Mouse (Mus musculus) adrenal gland, adult 2 months (tissue): Measurements from ENCODE around the gene Mlh3. TPM values are rescaled to one million over a fixed set of nuclear protein-coding genes. Genes with fewer than 3 reads are reported as not detected.

ENCODE experiments used
- DNase-seq: peaks from one replicate; pipeline ENCODE4 v3.0.0; 2021
- microRNA-seq, 2 experiments: library from miRNA; unstranded; fragments of <30 nt; microRNA quantifications; one replicate each; pipeline ENCODE4 v1.2.0; 2021
- polyA plus RNA-seq: library from polyadenylated mRNA; depleted of rRNA; stranded (reverse); fragments of >200 nt; gene quantifications from 2 replicates; pipeline ENCODE4 v1.2.3, GENCODE M21; 2012; rRNA removed
- total RNA-seq, 2 experiments: library from RNA; stranded (reverse); gene quantifications; 2 replicates each; pipeline ENCODE4 v1.2.3; 2021

Mlh3 gene
- total and polyA plus RNA-seq, 3 experiments = 2.2 to 15.9 (median 7.8) TPM

DNA sequence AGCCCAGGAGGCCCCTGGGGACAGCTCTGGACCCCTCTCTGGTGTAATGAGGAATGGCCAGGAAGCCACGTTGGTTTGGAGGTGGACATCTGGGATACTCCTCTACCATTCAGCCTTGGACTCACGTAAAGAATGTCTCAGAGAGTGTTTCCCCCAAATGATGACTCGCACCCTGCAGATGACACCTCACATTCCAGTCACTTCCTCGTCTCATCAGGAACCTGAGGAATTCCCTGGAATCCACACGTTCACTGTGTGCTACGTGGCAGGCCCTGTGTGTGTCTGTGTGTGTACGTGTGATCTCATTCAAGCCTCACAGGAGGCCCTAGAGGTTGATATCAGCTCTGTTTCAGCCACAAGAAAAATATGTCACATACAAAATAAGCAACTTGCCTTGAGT is 84.0 kb downstream of the Mlh3 start:
- DNase-seq = no peak

- no peak for DNase-seq
Measured at GRCm38 (mm10) chr12:85185810-85186209, 84.6 kb downstream of the Mlh3 start.

Small RNA genes lying within 50 kb of the gene (microRNA-seq; reads per million reads assigned to microRNA genes)
- gene Mir6938 = 0 reads per million in 2 experiments

Other genes starting within 250 kb of the Mlh3 start
- gene Prox2, start 159.8 kb downstream of the Mlh3 start, total RNA-seq = 1 to 10 TPM; 3.2 to 5.3 TPM
- 2.6 and 2.8 TPM in 2 replicates for gene Prox2, start 159.8 kb downstream of the Mlh3 start, polyA plus RNA-seq
- 100 to 1,000 TPM; 347 to 398 TPM for gene Dlst, start 159.8 kb downstream of the Mlh3 start, total RNA-seq
- 107 and 114 TPM in 2 replicates for gene Dlst, start 159.8 kb downstream of the Mlh3 start, polyA plus RNA-seq
- 1 to 10 TPM in 1 of 2 experiments, under 1 TPM in 1; 0.37 to 1.5 TPM for gene Rps6kl1, start 119.3 kb downstream of the Mlh3 start, total RNA-seq
- gene Rps6kl1, start 119.3 kb downstream of the Mlh3 start, polyA plus RNA-seq = 1.5 and 1.8 TPM in 2 replicates
- gene Pgf, start 92.8 kb downstream of the Mlh3 start, total RNA-seq = 1 to 10 TPM in 1 of 2 experiments, under 1 TPM in 1; 0.37 to 2.8 TPM
- gene Pgf, start 92.8 kb downstream of the Mlh3 start, polyA plus RNA-seq = 0.63 and 1.6 TPM in 2 replicates
- 10 to 100 TPM; 64.2 to 95.9 TPM for gene Eif2b2, start 51.1 kb downstream of the Mlh3 start, total RNA-seq
- gene Eif2b2, start 51.1 kb downstream of the Mlh3 start, polyA plus RNA-seq = 94.8 and 100.0 TPM in 2 replicates
- gene Acyp1, start 17.8 kb upstream of the Mlh3 start, total RNA-seq = 10 to 100 TPM; 32.2 to 33.3 TPM
- gene Acyp1, start 17.8 kb upstream of the Mlh3 start, polyA plus RNA-seq = 3.9 and 6.0 TPM in 2 replicates
- 1 to 10 TPM; 1.2 to 2.5 TPM for gene Zc2hc1c, start 18.0 kb upstream of the Mlh3 start, total RNA-seq
- 0.29 and 0.57 TPM in 2 replicates for gene Zc2hc1c, start 18.0 kb upstream of the Mlh3 start, polyA plus RNA-seq
- 10 to 100 TPM; 71.0 to 95.8 TPM for gene Nek9, start 68.8 kb upstream of the Mlh3 start, total RNA-seq
- 25.3 and 26.6 TPM in 2 replicates for gene Nek9, start 68.8 kb upstream of the Mlh3 start, polyA plus RNA-seq
- 100 to 1,000 TPM; 299 to 348 TPM for gene Tmed10, start 104.2 kb upstream of the Mlh3 start, total RNA-seq
- 433 and 460 TPM in 2 replicates for gene Tmed10, start 104.2 kb upstream of the Mlh3 start, polyA plus RNA-seq
- gene Fos, start 203.3 kb upstream of the Mlh3 start, total RNA-seq = 10 to 100 TPM in 1 of 2 experiments, 1 to 10 TPM in 1; 3.1 to 16.7 TPM
- 3.9 and 4.9 TPM in 2 replicates for gene Fos, start 203.3 kb upstream of the Mlh3 start, polyA plus RNA-seq